Mouse (Mus musculus) liver, embryonic 14.5 days (tissue): Measurements from ENCODE around the gene Frat1. TPM values are rescaled to one million over a fixed set of nuclear protein-coding genes. Genes with fewer than 3 reads are reported as not detected.
"Not testable (repeated sequence)": the region's sequence is repeated elsewhere in the genome, so short reads cannot be mapped to it uniquely, and the experiment has no call there.

ENCODE experiments used
- ATAC-seq: fragments of 200-750 bp; cut with Nextera tagmentation; 2 replicates; pipeline ENCODE4 v1.8.0; 2017; ENCODE audit warnings: moderate number of reproducible peaks, mild to moderate bottlenecking, moderate library complexity; ENCODE audit not compliant: insufficient read depth
- DNase-seq, 3 experiments: peaks; one replicate each; pipeline ENCODE4 v3.0.0-alpha.2; 2012 to 2013; ENCODE audit warnings: low read depth in 3 of 3, low spot score in 3 of 3
- H3K27ac ChIP-seq: fragments of 300-500 bp; sonication (generic); 2 replicates; pipeline ENCODE4 v1.5.1; 2014; ENCODE audit warnings: moderate library complexity, mild to moderate bottlenecking, control low read depth, inconsistent platforms
- H3K27me3 ChIP-seq: fragments of 300-500 bp; sonication (generic); 2 replicates; pipeline ENCODE4 v1.6.1; 2014; ENCODE audit warnings: mild to moderate bottlenecking, low read length, moderate library complexity; ENCODE audit not compliant: control insufficient read depth, insufficient read depth
- H3K36me3 ChIP-seq: fragments of 300-500 bp; sonication (generic); replicated peaks from 2 replicates; pipeline ENCODE4 v1.6.1; 2014; ENCODE audit warnings: low read depth; ENCODE audit not compliant: control insufficient read depth, insufficient read depth
- H3K4me1 ChIP-seq, 2 experiments: fragments of 200-500 bp in 1 of 2; fragments of 300-500 bp in 1 of 2; sonication (generic) in 1 of 2; replicated peaks; 2 replicates each; pipeline ENCODE4 v1.6.1; 2012 to 2014; ENCODE audit warnings: antibody characterized with exemption in 1 of 2, inconsistent platforms in 1 of 2, low read length in 1 of 2; ENCODE audit not compliant: control insufficient read depth in 2 of 2, insufficient read depth in 2 of 2
- H3K4me2 ChIP-seq: fragments of 300-500 bp; sonication (generic); 2 replicates; pipeline ENCODE4 v1.6.1; 2014; ENCODE audit warnings: low read depth, mild to moderate bottlenecking, control low read depth, moderate library complexity
- H3K4me3 ChIP-seq, 2 experiments: fragments of 200-500 bp in 1 of 2; fragments of 300-500 bp in 1 of 2; sonication (generic) in 1 of 2; 2 replicates each; pipeline ENCODE4 v1.5.1; 2012 to 2014; ENCODE audit warnings: low read depth in 2 of 2, low read length in 2 of 2, mild to moderate bottlenecking in 2 of 2, control low read depth in 1 of 2, inconsistent platforms in 1 of 2, moderate library complexity in 1 of 2; ENCODE audit not compliant: insufficient read depth in 1 of 2
- H3K9ac ChIP-seq: fragments of 300-500 bp; sonication (generic); replicated peaks from 2 replicates; pipeline ENCODE4 v1.6.1; 2014; ENCODE audit warnings: mild to moderate bottlenecking, control low read depth, moderate library complexity
- H3K9me3 ChIP-seq: fragments of 300-500 bp; sonication (generic); 2 replicates; pipeline ENCODE4 v1.6.1; 2016; ENCODE audit warnings: low read length, mixed read lengths; ENCODE audit not compliant: control insufficient read depth
- CTCF ChIP-seq: IDR thresholded peaks from 2 replicates; pipeline ENCODE4 v1.5.1; 2016; ENCODE audit warnings: antibody characterized with exemption, low read depth, control low read depth
- EP300 ChIP-seq: IDR thresholded peaks from 2 replicates; pipeline ENCODE4 v1.6.1; 2016; ENCODE audit warnings: antibody characterized with exemption, low read depth
- WGBS: fragments of 180-500 bp; shearing (Covaris S2); extraction: QIAGEN DNeasy Blood & Tissue Kit; methylation state at CpG from one replicate; pipeline ENCODE4 v1.1.7; 2014; ENCODE audit not compliant: insufficient replicate concordance; 5-methylcytosine and 5-hydroxymethylcytosine counted together
- polyA plus RNA-seq, 2 experiments: library from polyadenylated mRNA; depleted of rRNA in 1 of 2; stranded (reverse) in 1 of 2; unstranded in 1 of 2; fragments of >200 nt; fragmentation: Nextera tagmentation in 1 of 2; extraction: Ambion mirVana in 1 of 2; gene quantifications; 2 replicates each; pipeline versions ENCODE4 v1.2.1 to v1.2.3; 2012 to 2014

Frat1 gene
- polyA plus RNA-seq, 2 experiments = 3.0 to 9.9 TPM

GRCm38 (mm10) chr19:41869296-41869695 lies 39.5 kb downstream of the Frat1 start:
- no peak overlapping the region for H3K27ac ChIP-seq
- H3K9ac ChIP-seq = no peak overlapping the region
- H3K4me1 ChIP-seq = no peaks in the 10 kb centered on the region
- no peak for DNase-seq
- ATAC-seq = no peak
- no peak for TF ChIP-seq EP300
- no peak for TF ChIP-seq CTCF
- H3K27me3 ChIP-seq = no peaks in the 10 kb centered on the region
- no peak overlapping the region for H3K4me3 ChIP-seq
- WGBS = 80% methylated on average over 5 of the region's 5 CpGs
- H3K9me3 ChIP-seq = no peaks in the 10 kb centered on the region
- H3K4me2 ChIP-seq = no peak overlapping the region
- peaks cover 21% of the 10 kb centered on the region for H3K36me3 ChIP-seq

- 80% methylated on average over 5 of the region's 5 CpGs for WGBS
- DNase-seq = not testable (repeated sequence)
These were observed 40.2 kb downstream of the Frat1 start for GRCm38 (mm10) chr19:41869946-41870345.

DNA sequence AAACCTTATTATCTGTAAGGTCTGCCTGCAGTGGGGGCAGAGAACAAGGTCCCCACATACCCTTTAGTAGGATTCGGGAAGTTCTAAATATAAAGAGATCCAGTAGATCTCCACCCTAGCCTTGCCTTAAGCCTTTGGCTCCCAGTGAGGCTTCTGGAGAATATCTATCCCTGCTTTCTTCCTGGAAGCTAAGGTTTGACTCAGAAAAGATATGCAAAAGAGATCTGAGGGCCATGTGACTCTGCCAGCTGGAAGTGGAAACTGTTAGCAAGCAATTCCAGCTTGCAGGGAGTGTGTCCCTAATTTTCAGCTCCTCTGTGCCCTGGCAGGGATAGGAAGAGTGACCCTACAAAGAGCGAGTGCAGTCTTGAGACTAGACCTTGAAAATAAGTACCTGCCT lies 42.5 kb downstream of the Frat1 start:
- ATAC-seq (no peak), DNase-seq (no peak)
- Histone ChIP-seq H3K27ac (no peak overlapping the region), H3K36me3 (peaks cover 20% of the 10 kb centered on the region), H3K9ac (no peak overlapping the region), H3K9me3 (no peaks in the 10 kb centered on the region), H3K4me3 (no peak overlapping the region), H3K4me2 (no peak overlapping the region), H3K4me1 (no peaks in the 10 kb centered on the region), H3K27me3 (no peaks in the 10 kb centered on the region)
- 66% methylated on average over 2 of the region's 2 CpGs for WGBS
- TF ChIP-seq EP300 = no peak
- TF ChIP-seq CTCF = no peak

More at GRCm38 (mm10) chr19:41869946-41870345, 40.2 kb downstream of the Frat1 start:
- H3K4me1 ChIP-seq, H3K4me2 ChIP-seq, H3K4me3 ChIP-seq, H3K27me3 ChIP-seq, H3K9me3 ChIP-seq, H3K27ac ChIP-seq, ATAC-seq, H3K9ac ChIP-seq: not testable (repeated sequence)
- H3K36me3 ChIP-seq = peaks cover 19% of the 10 kb centered on the region

DNA sequence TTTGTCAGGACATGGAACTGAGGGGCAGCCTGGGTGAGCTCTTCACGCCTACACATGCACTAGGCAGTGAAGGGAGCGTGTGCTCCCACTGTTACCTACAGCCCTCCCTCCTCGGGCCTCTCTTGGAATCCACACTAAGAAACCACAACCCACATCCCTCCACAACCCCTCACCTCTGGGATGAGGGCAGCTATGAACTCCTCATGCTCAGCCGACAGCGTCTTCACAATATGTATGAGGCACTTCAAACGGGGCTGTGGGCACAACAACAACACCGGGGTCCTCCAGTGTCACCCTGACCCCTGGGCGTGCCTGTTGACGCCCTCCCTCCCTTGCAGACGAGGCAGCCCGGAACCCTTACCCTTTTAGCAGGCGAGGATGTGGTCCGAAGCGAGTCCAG lies 44.6 kb downstream of the Frat1 start:
- H3K4me3 ChIP-seq = no peak overlapping the region
- no peak overlapping the region for H3K9ac ChIP-seq
- no peaks in the 10 kb centered on the region for H3K9me3 ChIP-seq
- H3K27ac ChIP-seq = no peak overlapping the region
- no peaks in the 10 kb centered on the region for H3K27me3 ChIP-seq
- no peak for ATAC-seq
- 79% methylated on average over 14 of the region's 14 CpGs for WGBS
- TF ChIP-seq EP300 (no peak), CTCF (no peak)
- no peak overlapping the region for H3K4me2 ChIP-seq
- DNase-seq = no peak
- H3K4me1 ChIP-seq = no peaks in the 10 kb centered on the region
- H3K36me3 ChIP-seq = peaks cover 12% of the 10 kb centered on the region

DNA sequence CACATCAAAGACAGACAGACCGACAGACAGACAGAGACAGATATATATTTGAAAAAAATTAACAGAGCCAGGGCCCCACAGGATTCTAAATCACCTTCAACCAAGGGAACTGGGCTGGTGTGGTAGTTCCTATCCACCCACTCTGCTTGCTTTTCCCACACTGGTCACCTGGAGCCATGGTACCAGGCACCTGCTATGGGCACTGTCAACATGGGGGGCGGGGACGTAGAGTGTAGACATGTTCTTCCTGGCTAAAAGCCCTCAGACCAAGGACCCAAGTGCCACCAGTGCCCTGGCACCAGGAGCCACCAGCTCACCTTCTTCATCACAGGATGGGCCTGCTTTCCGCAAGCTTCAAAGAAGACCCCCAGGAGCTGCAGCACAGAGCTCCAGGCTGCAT lies 52.1 kb downstream of the Frat1 start:
- Histone ChIP-seq H3K4me3 (no peak overlapping the region), H3K4me1 (no peaks in the 10 kb centered on the region), H3K27me3 (no peaks in the 10 kb centered on the region), H3K9ac (no peak overlapping the region), H3K36me3 (peaks cover 5% of the 10 kb centered on the region), H3K9me3 (no peaks in the 10 kb centered on the region), H3K27ac (no peak overlapping the region), H3K4me2 (no peak overlapping the region)
- no peak for ATAC-seq
- no peak for TF ChIP-seq EP300
- no peak for TF ChIP-seq CTCF
- WGBS = 80% methylated on average over 4 of the region's 4 CpGs
- DNase-seq = no peak

Other genes with a start within 250 kb of the Frat1 start
- 0.65 and 0.95 TPM in 2 replicates for gene Gm340, start 247.6 kb upstream of the Frat1 start, polyA plus RNA-seq (2012; rRNA removed)
- 1.4 and 1.9 TPM in 2 replicates for gene Gm340, start 247.6 kb upstream of the Frat1 start, polyA plus RNA-seq (2014; fragmentation: Nextera tagmentation; extraction: Ambion mirVana)
- gene Slit1, start 86.3 kb upstream of the Frat1 start, polyA plus RNA-seq (2012; rRNA removed) = 0.10 and 0.14 TPM in 2 replicates
- not detected in 2 replicates for gene Slit1, start 86.3 kb upstream of the Frat1 start, polyA plus RNA-seq (2014; fragmentation: Nextera tagmentation; extraction: Ambion mirVana)
- gene Arhgap19, start 27.9 kb upstream of the Frat1 start, polyA plus RNA-seq (2012; rRNA removed) = 16.8 and 21.8 TPM in 2 replicates
- 29.5 and 30.0 TPM in 2 replicates for gene Arhgap19, start 27.9 kb upstream of the Frat1 start, polyA plus RNA-seq (2014; fragmentation: Nextera tagmentation; extraction: Ambion mirVana)
- gene Frat2, start 18.2 kb downstream of the Frat1 start, polyA plus RNA-seq (2012; rRNA removed) = 5.2 and 5.4 TPM in 2 replicates
- 2.9 and 3.4 TPM in 2 replicates for gene Frat2, start 18.2 kb downstream of the Frat1 start, polyA plus RNA-seq (2014; fragmentation: Nextera tagmentation; extraction: Ambion mirVana)
- gene Rrp12, start 66.2 kb downstream of the Frat1 start, polyA plus RNA-seq (2012; rRNA removed) = 4.8 and 6.0 TPM in 2 replicates
- gene Rrp12, start 66.2 kb downstream of the Frat1 start, polyA plus RNA-seq (2014; fragmentation: Nextera tagmentation; extraction: Ambion mirVana) = 5.0 and 7.4 TPM in 2 replicates
- gene Pgam1, start 82.0 kb downstream of the Frat1 start, polyA plus RNA-seq (2012; rRNA removed) = 100.0 and 123 TPM in 2 replicates
- gene Pgam1, start 82.0 kb downstream of the Frat1 start, polyA plus RNA-seq (2014; fragmentation: Nextera tagmentation; extraction: Ambion mirVana) = 172 and 190 TPM in 2 replicates
- 17.9 and 20.4 TPM in 2 replicates for gene Exosc1, start 103.5 kb downstream of the Frat1 start, polyA plus RNA-seq (2012; rRNA removed)
- 38.8 and 40.1 TPM in 2 replicates for gene Exosc1, start 103.5 kb downstream of the Frat1 start, polyA plus RNA-seq (2014; fragmentation: Nextera tagmentation; extraction: Ambion mirVana)
- 25.6 and 27.0 TPM in 2 replicates for gene Zdhhc16, start 103.5 kb downstream of the Frat1 start, polyA plus RNA-seq (2012; rRNA removed)
- 25.9 and 28.5 TPM in 2 replicates for gene Zdhhc16, start 103.5 kb downstream of the Frat1 start, polyA plus RNA-seq (2014; fragmentation: Nextera tagmentation; extraction: Ambion mirVana)
- gene Mms19, start 151.2 kb downstream of the Frat1 start, polyA plus RNA-seq (2012; rRNA removed) = 18.2 and 18.5 TPM in 2 replicates
- 10.4 and 10.8 TPM in 2 replicates for gene Mms19, start 151.2 kb downstream of the Frat1 start, polyA plus RNA-seq (2014; fragmentation: Nextera tagmentation; extraction: Ambion mirVana)
- 4.2 and 4.4 TPM in 2 replicates for gene Ubtd1, start 151.8 kb downstream of the Frat1 start, polyA plus RNA-seq (2012; rRNA removed)
- 1.9 and 2.0 TPM in 2 replicates for gene Ubtd1, start 151.8 kb downstream of the Frat1 start, polyA plus RNA-seq (2014; fragmentation: Nextera tagmentation; extraction: Ambion mirVana)
- 0.08 TPM in 1 of 2 replicates, not detected in the other for gene Ankrd2, start 206.0 kb downstream of the Frat1 start, polyA plus RNA-seq (2012; rRNA removed)
- gene Ankrd2, start 206.0 kb downstream of the Frat1 start, polyA plus RNA-seq (2014; fragmentation: Nextera tagmentation; extraction: Ambion mirVana) = not detected in 2 replicates
- 22.1 and 25.8 TPM in 2 replicates for gene Hoga1, start 215.6 kb downstream of the Frat1 start, polyA plus RNA-seq (2012; rRNA removed)
- 30.4 and 36.8 TPM in 2 replicates for gene Hoga1, start 215.6 kb downstream of the Frat1 start, polyA plus RNA-seq (2014; fragmentation: Nextera tagmentation; extraction: Ambion mirVana)
- 0.92 and 1.1 TPM in 2 replicates for gene 4933411K16Rik, start 222.3 kb downstream of the Frat1 start, polyA plus RNA-seq (2012; rRNA removed)
- gene 4933411K16Rik, start 222.3 kb downstream of the Frat1 start, polyA plus RNA-seq (2014; fragmentation: Nextera tagmentation; extraction: Ambion mirVana) = not detected in 2 replicates